Mouse (Mus musculus): ENCODE results near the gene Taf9. TPM values are rescaled to one million over a fixed set of nuclear protein-coding genes. Genes with fewer than 3 reads are reported as not detected.
A peak's percentile ranks its signal among the peaks of the same experiment; 100 is the strongest.

The Taf9 gene
- polyA plus RNA-seq (2014; fragmentation: Nextera tagmentation; extraction: Ambion mirVana): 22.4 and 22.6 TPM in 2 replicates

- H3K9ac ChIP-seq (ENCODE audit: low read depth, low read length): peak within 1 kb of the TSS; percentile 88
- no peak; the same call in 1 of the 2 replicates for ATAC-seq (ENCODE audit: low FRiP score)
- no peaks in the 10 kb centered on the region; the same call in 1 of the 2 replicates for H3K4me1 ChIP-seq (replicated peaks; ENCODE audit: control insufficient read depth, insufficient read depth, low read length)
- peak within 1 kb of the TSS; percentile 91 for H3K27ac ChIP-seq (ENCODE audit: low read depth, low read length)
- no peak for DNase-seq (ENCODE audit: low spot score)
- no peaks in the 10 kb centered on the region for H3K9me3 ChIP-seq (ENCODE audit: control insufficient read depth, low read length)
- H3K4me3 ChIP-seq (ENCODE audit: low read depth, low read length): peak within 1 kb of the TSS; percentile 92
- H3K27me3 ChIP-seq (ENCODE audit: control insufficient read depth, insufficient read depth, low read length): no peaks in the 10 kb centered on the region
- under 1% methylated on average over 43 of the region's 63 CpGs for WGBS
- H3K4me2 ChIP-seq (replicated peaks; ENCODE audit: low read depth, low read length): peak within 1 kb of the TSS; percentile 83
- no peaks in the 10 kb centered on the region for H3K36me3 ChIP-seq (ENCODE audit: control insufficient read depth, insufficient read depth, low read length)
These were observed at the start of gene Taf9 for GRCm38 (mm10) chr13:100651439-100652186. Gene Taf9 (plus strand): TSS chr13:100651579.

GRCm38 (mm10) chr13:100602239-100602902 is 49.0 kb upstream of the Taf9 start:
- no peak overlapping the region for H3K27ac ChIP-seq (ENCODE audit: low read depth, low read length)

GRCm38 (mm10) chr13:100603031-100603737 is 48.2 kb upstream of the Taf9 start:
- Histone ChIP-seq H3K4me2 (replicated peaks; ENCODE audit: low read depth, low read length) (no peak overlapping the region), H3K4me1 (replicated peaks; ENCODE audit: control insufficient read depth, insufficient read depth, low read length) (no peaks in the 10 kb centered on the region), H3K9ac (ENCODE audit: low read depth, low read length) (no peak overlapping the region), H3K4me3 (ENCODE audit: low read depth, low read length) (no peak overlapping the region), H3K9me3 (ENCODE audit: control insufficient read depth, low read length) (no peaks in the 10 kb centered on the region), H3K27me3 (ENCODE audit: control insufficient read depth, insufficient read depth, low read length) (no peaks in the 10 kb centered on the region), H3K27ac (ENCODE audit: low read depth, low read length) (no peak overlapping the region), H3K36me3 (ENCODE audit: control insufficient read depth, insufficient read depth, low read length) (no peaks in the 10 kb centered on the region)
- DNase-seq (ENCODE audit: low spot score) (no peak), ATAC-seq (ENCODE audit: low FRiP score) (no peak)
- 90% methylated on average over 10 of the region's 10 CpGs for WGBS

More at GRCm38 (mm10) chr13:100602239-100602902, 49.0 kb upstream of the Taf9 start:
- Histone ChIP-seq H3K4me3 (ENCODE audit: low read depth, low read length) (no peak overlapping the region), H3K27me3 (ENCODE audit: control insufficient read depth, insufficient read depth, low read length) (no peaks in the 10 kb centered on the region), H3K9ac (ENCODE audit: low read depth, low read length) (no peak overlapping the region), H3K9me3 (ENCODE audit: control insufficient read depth, low read length) (no peaks in the 10 kb centered on the region), H3K36me3 (ENCODE audit: control insufficient read depth, insufficient read depth, low read length) (no peaks in the 10 kb centered on the region), H3K4me1 (replicated peaks; ENCODE audit: control insufficient read depth, insufficient read depth, low read length) (no peaks in the 10 kb centered on the region), H3K4me2 (replicated peaks; ENCODE audit: low read depth, low read length) (no peak overlapping the region)
- WGBS: 59% methylated on average over 5 of the region's 5 CpGs
- DNase-seq (ENCODE audit: low spot score) (no peak), ATAC-seq (ENCODE audit: low FRiP score) (no peak)

GRCm38 (mm10) chr13:100603738-100604095 is 47.7 kb upstream of the Taf9 start:
- no peak overlapping the region for H3K4me3 ChIP-seq (ENCODE audit: low read depth, low read length)
- no peaks in the 10 kb centered on the region for H3K9me3 ChIP-seq (ENCODE audit: control insufficient read depth, low read length)
- no peak overlapping the region for H3K9ac ChIP-seq (ENCODE audit: low read depth, low read length)
- 91% methylated on average over 11 of the region's 11 CpGs for WGBS
- DNase-seq (ENCODE audit: low spot score) (no peak), ATAC-seq (ENCODE audit: low FRiP score) (no peak)
- H3K4me2 ChIP-seq (replicated peaks; ENCODE audit: low read depth, low read length): no peak overlapping the region
- H3K27me3 ChIP-seq (ENCODE audit: control insufficient read depth, insufficient read depth, low read length): no peaks in the 10 kb centered on the region
- H3K27ac ChIP-seq (ENCODE audit: low read depth, low read length): no peak overlapping the region
- no peaks in the 10 kb centered on the region for H3K4me1 ChIP-seq (replicated peaks; ENCODE audit: control insufficient read depth, insufficient read depth, low read length)
- H3K36me3 ChIP-seq (ENCODE audit: control insufficient read depth, insufficient read depth, low read length): no peaks in the 10 kb centered on the region

DNA sequence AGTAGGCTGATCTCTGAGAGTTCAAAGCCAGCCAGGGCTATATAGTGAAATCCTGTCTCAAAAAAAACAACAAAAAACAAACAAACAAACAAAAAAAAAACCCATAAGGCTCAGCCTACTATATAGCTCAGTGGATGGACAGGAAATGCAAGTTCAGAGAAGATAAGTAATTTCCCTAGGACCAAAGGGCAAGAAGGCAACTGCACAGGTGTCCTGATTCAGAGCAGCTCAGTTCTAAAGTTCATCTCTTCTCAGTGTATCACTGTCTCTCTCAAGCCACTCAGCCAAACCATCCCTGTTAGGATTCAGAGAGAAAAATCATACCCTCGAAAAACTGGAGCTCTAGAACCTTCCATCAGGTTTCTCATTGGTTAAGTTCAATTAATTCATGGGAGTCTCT is 45.5 kb upstream of the Taf9 start:
- ATAC-seq (ENCODE audit: low FRiP score): no peak
- DNase-seq (ENCODE audit: low spot score): no peak
- Histone ChIP-seq H3K36me3 (ENCODE audit: control insufficient read depth, insufficient read depth, low read length) (no peaks in the 10 kb centered on the region), H3K4me3 (ENCODE audit: low read depth, low read length) (no peak overlapping the region), H3K27ac (ENCODE audit: low read depth, low read length) (no peak overlapping the region), H3K9me3 (ENCODE audit: control insufficient read depth, low read length) (no peaks in the 10 kb centered on the region), H3K27me3 (ENCODE audit: control insufficient read depth, insufficient read depth, low read length) (no peaks in the 10 kb centered on the region), H3K4me1 (replicated peaks; ENCODE audit: control insufficient read depth, insufficient read depth, low read length) (no peaks in the 10 kb centered on the region), H3K9ac (ENCODE audit: low read depth, low read length) (no peak overlapping the region), H3K4me2 (replicated peaks; ENCODE audit: low read depth, low read length) (no peak overlapping the region)
- WGBS: 69% methylated on average over 1 of the region's 1 CpGs

DNA sequence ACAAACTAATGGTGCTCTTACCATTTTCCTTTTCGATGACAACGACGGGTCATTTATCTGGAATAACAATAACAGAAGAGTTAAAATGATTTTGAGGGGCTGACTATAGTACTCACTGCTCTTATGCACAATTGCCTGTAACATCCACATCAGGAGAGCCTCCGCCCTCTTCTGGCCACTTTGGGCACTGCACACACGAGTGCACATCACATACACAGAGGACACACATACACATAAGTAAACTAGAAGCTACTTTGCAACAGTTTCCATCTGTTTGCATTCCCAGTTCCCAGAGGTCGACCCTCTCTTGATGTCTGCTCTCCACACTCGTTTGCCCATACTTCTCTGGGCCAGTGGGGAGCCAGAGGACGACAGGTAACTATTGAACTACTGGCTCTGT is 43.6 kb upstream of the Taf9 start:
- Histone ChIP-seq H3K4me1 (replicated peaks; ENCODE audit: control insufficient read depth, insufficient read depth, low read length) (no peaks in the 10 kb centered on the region), H3K9ac (ENCODE audit: low read depth, low read length) (no peak overlapping the region), H3K27me3 (ENCODE audit: control insufficient read depth, insufficient read depth, low read length) (no peaks in the 10 kb centered on the region), H3K4me2 (replicated peaks; ENCODE audit: low read depth, low read length) (no peak overlapping the region), H3K36me3 (ENCODE audit: control insufficient read depth, insufficient read depth, low read length) (no peaks in the 10 kb centered on the region), H3K27ac (ENCODE audit: low read depth, low read length) (no peak overlapping the region), H3K9me3 (ENCODE audit: control insufficient read depth, low read length) (no peaks in the 10 kb centered on the region), H3K4me3 (ENCODE audit: low read depth, low read length) (no peak overlapping the region)
- 89% methylated on average over 8 of the region's 8 CpGs for WGBS
- no peak for DNase-seq (ENCODE audit: low spot score)
- no peak for ATAC-seq (ENCODE audit: low FRiP score)

DNA sequence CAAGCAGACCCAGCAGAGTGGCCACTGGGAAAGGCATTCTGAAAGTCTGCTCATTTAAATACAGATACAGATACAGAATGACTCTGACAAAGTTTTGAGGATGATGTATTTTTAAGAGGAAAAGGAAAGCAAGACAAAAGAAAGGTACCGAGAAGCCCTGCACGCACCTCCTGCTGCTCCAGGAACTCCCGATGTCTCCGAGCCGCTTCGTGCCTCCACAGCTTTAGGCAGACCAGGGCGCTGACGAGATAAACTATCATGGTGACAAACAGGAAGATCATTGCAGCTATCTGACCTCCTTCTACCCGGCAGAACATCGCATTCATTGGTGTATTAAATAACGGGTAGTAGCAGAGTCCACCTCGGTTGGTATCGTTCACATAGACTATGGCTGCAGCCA is 40.1 kb upstream of the Taf9 start:
- Histone ChIP-seq H3K9me3 (ENCODE audit: control insufficient read depth, low read length) (no peaks in the 10 kb centered on the region), H3K4me2 (replicated peaks; ENCODE audit: low read depth, low read length) (no peak overlapping the region), H3K27me3 (ENCODE audit: control insufficient read depth, insufficient read depth, low read length) (peaks cover 4% of the 10 kb centered on the region), H3K27ac (ENCODE audit: low read depth, low read length) (no peak overlapping the region), H3K4me3 (ENCODE audit: low read depth, low read length) (no peak overlapping the region), H3K4me1 (replicated peaks; ENCODE audit: control insufficient read depth, insufficient read depth, low read length) (no peaks in the 10 kb centered on the region), H3K9ac (ENCODE audit: low read depth, low read length) (no peak overlapping the region), H3K36me3 (ENCODE audit: control insufficient read depth, insufficient read depth, low read length) (no peaks in the 10 kb centered on the region)
- WGBS: 95% methylated on average over 13 of the region's 13 CpGs
- DNase-seq (ENCODE audit: low spot score) (no peak), ATAC-seq (ENCODE audit: low FRiP score) (no peak)

DNA sequence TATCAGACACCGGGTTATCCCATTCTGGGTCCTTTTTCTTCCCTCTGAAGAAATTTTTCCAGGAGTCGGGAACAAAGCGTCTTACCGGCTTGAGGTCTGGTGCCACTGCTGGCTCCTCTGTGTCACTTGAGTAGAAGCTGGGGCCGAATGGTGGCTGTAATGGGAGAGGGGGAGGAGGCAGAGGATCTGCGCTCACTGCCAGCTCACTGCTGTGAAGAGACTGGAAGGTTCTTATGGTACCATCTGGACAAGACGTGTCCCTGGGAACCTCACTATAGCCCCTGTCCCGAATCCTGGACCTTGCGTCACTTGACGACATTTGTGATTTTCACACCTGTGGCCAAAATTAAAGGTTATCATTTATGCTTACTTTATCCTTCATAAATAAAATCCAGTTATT is 39.1 kb upstream of the Taf9 start:
- Histone ChIP-seq H3K4me1 (replicated peaks; ENCODE audit: control insufficient read depth, insufficient read depth, low read length) (peaks cover 3% of the 10 kb centered on the region; the same call in 1 of the 2 replicates), H3K9ac (ENCODE audit: low read depth, low read length) (no peak overlapping the region), H3K27ac (ENCODE audit: low read depth, low read length) (no peak overlapping the region), H3K27me3 (ENCODE audit: control insufficient read depth, insufficient read depth, low read length) (peaks cover 10% of the 10 kb centered on the region), H3K4me2 (replicated peaks; ENCODE audit: low read depth, low read length) (no peak overlapping the region), H3K36me3 (ENCODE audit: control insufficient read depth, insufficient read depth, low read length) (no peaks in the 10 kb centered on the region), H3K4me3 (ENCODE audit: low read depth, low read length) (no peak overlapping the region), H3K9me3 (ENCODE audit: control insufficient read depth, low read length) (no peaks in the 10 kb centered on the region)
- no peak for ATAC-seq (ENCODE audit: low FRiP score)
- DNase-seq (ENCODE audit: low spot score): no peak
- WGBS: 90% methylated on average over 10 of the region's 10 CpGs

All from hindbrain, embryonic 11.5 days (tissue).